Mouse (Mus musculus): ENCODE results near the gene Slc25a17.

DNA sequence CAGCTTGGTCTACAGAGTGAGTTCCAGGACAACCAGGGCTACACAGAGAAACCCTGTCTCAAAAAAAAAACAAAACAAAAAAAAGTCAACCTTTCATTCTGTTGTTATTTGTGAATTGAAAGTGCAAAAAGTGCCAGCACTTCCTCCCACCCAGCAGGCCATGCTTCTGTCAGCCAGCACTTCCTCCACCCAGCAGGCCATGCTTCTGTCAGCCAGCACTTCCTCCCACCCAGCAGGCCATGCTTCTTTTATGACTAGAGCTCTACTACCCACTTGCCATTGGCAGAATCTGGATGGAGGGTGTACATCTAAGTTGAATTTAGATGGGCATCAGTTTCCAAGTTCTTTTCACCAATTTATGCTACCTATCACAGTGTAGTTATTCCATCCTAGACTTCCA is 32.4 kb upstream of the Slc25a17 start:
- TF ChIP-seq CTCF (IDR thresholded peaks at IDR 0.05; ENCODE audit: control insufficient read depth, insufficient read depth, low read length) (no peak), POLR2A (IDR thresholded peaks at IDR 0.05; ENCODE audit: borderline replicate concordance, control insufficient read depth, low read depth, low read length) (no peak)
